Mouse (Mus musculus) spleen, adult 2 months (tissue): ENCODE data around the gene 5730409E04Rik. TPM values are rescaled to one million over a fixed set of nuclear protein-coding genes. Genes with fewer than 3 reads are reported as not detected.

Source experiments
- DNase-seq, 2 experiments: peaks; one replicate each; pipeline versions ENCODE4 v3.0.0 to v3.0.0-alpha.2; 2012 to 2021; ENCODE audit warnings: low spot score in 2 of 2, low read depth in 1 of 2
- H3K27ac ChIP-seq: fragments of 200-500 bp; 2 replicates; pipeline ENCODE4 v1.5.1; 2012; ENCODE audit warnings: low read length, inconsistent platforms; ENCODE audit not compliant: insufficient read depth
- H3K27me3 ChIP-seq: fragments of 200-500 bp; 2 replicates; pipeline ENCODE4 v1.6.1; 2012; ENCODE audit warnings: mild to moderate bottlenecking, moderate library complexity, low read length, inconsistent platforms; ENCODE audit not compliant: control insufficient read depth, insufficient read depth
- H3K36me3 ChIP-seq: fragments of 200-500 bp; 2 replicates; pipeline ENCODE4 v1.6.1; 2012; ENCODE audit warnings: mild to moderate bottlenecking, low read length, inconsistent platforms; ENCODE audit not compliant: control insufficient read depth, insufficient read depth
- H3K4me1 ChIP-seq: fragments of 200-500 bp; 2 replicates; pipeline ENCODE4 v1.6.1; 2011; ENCODE audit warnings: inconsistent platforms; ENCODE audit not compliant: control insufficient read depth, insufficient read depth, insufficient read length
- H3K4me3 ChIP-seq: fragments of 200-500 bp; 2 replicates; pipeline ENCODE4 v1.5.1; 2011; ENCODE audit warnings: mild to moderate bottlenecking, inconsistent platforms; ENCODE audit not compliant: insufficient read depth, insufficient read length; ENCODE audit errors: extremely low read depth
- CTCF ChIP-seq: fragments of 200-500 bp; IDR thresholded peaks from 2 replicates; pipeline ENCODE4 v1.5.1; 2011; ENCODE audit warnings: mild to moderate bottlenecking, inconsistent platforms; ENCODE audit not compliant: insufficient read depth, insufficient read length, insufficient replicate concordance; ENCODE audit errors: extremely low read depth
- POLR2A ChIP-seq: fragments of 200-500 bp; IDR thresholded peaks from 2 replicates; pipeline ENCODE4 v1.6.1; 2011; ENCODE audit warnings: low read depth, low read length, inconsistent platforms
- WGBS: fragments of 180-500 bp; shearing (Covaris S2); methylation state at CpG from one replicate; pipeline ENCODE4 v1.1.7; 2018; 5-methylcytosine and 5-hydroxymethylcytosine counted together
- polyA plus RNA-seq: library from polyadenylated mRNA; depleted of rRNA; stranded (reverse); fragments of >200 nt; gene quantifications from 2 replicates; pipeline ENCODE4 v1.2.3, GENCODE M21; 2012

Gene 5730409E04Rik
- polyA plus RNA-seq, 1 experiment = 3.8 TPM

DNA sequence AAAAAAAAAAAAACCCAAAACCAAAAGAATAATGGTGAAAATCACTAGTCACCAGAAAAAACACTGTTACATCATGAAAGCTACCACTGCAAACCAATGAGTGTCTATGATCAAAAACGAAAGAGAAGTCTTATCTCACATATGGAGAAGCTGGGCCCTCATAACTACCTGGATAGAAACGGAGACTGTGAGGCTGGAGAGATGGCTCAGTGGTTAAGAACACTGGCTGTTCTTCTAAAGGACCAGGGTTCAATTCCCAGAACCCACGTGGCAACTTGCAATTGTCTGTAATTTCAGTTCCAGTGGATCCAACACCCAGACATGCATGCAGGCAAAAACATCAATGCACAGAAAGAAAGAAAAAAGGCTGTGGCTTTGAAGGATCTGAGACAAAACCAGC is 23.1 kb downstream of the 5730409E04Rik start:
- WGBS = 68% methylated on average over 3 of the region's 3 CpGs
- H3K4me3 ChIP-seq = no peak overlapping the region
- no peak overlapping the region for H3K27ac ChIP-seq
- TF ChIP-seq POLR2A (no peak), CTCF (no peak)
- no peaks in the 10 kb centered on the region for H3K36me3 ChIP-seq
- H3K4me1 ChIP-seq = no peaks in the 10 kb centered on the region
- no peaks in the 10 kb centered on the region for H3K27me3 ChIP-seq
- DNase-seq = no peak

DNA sequence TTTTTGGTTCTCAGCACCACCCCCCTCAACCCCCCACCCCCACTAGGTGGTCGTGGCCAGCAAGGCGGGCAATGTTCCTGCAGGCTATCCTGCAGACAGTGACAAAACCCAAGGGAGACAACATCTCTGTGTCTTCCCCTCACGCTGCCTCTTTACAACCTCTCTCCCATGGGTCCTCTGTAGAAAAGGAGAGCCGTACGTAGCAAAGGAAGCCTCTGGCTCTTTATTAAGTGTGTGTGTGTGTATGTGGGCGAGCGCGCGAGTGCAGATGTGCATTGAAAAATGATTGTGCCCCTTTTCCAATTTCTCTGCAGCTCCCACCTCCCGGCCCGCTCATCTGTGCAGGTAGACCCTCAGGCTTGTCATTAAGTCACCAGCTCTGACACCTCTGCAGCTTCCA is 26.7 kb downstream of the 5730409E04Rik start:
- WGBS = 39% methylated on average over 11 of the region's 11 CpGs
- Histone ChIP-seq H3K4me3 (no peak overlapping the region), H3K27me3 (no peaks in the 10 kb centered on the region), H3K27ac (no peak overlapping the region), H3K36me3 (no peaks in the 10 kb centered on the region), H3K4me1 (no peaks in the 10 kb centered on the region)
- TF ChIP-seq POLR2A (no peak), CTCF (no peak)
- no peak for DNase-seq

DNA sequence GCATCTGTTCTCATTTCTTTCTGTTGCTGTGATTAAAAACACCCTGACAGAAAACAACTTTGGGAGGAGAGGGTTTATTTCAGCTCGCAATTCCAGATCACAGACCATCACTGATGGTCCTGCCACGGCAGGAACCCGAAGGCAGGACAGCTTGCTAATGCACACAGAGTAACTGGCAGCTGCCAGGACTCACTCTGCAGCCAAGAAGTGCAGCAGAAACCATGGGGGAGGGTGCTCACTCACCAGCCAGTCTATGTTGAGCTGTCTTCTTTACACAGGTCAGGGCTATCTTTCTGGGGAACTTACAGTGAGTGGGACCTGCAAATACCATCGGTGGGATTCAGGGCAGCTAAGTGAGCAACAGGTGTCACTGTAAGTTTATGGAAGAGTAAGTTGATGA is 27.8 kb downstream of the 5730409E04Rik start:
- H3K4me3 ChIP-seq = no peak overlapping the region
- no peaks in the 10 kb centered on the region for H3K36me3 ChIP-seq
- H3K27ac ChIP-seq = no peak overlapping the region
- H3K4me1 ChIP-seq = no peaks in the 10 kb centered on the region
- no peak for DNase-seq
- H3K27me3 ChIP-seq = no peaks in the 10 kb centered on the region
- TF ChIP-seq POLR2A (no peak), CTCF (no peak)
- WGBS = 78% methylated on average over 4 of the region's 4 CpGs

DNA sequence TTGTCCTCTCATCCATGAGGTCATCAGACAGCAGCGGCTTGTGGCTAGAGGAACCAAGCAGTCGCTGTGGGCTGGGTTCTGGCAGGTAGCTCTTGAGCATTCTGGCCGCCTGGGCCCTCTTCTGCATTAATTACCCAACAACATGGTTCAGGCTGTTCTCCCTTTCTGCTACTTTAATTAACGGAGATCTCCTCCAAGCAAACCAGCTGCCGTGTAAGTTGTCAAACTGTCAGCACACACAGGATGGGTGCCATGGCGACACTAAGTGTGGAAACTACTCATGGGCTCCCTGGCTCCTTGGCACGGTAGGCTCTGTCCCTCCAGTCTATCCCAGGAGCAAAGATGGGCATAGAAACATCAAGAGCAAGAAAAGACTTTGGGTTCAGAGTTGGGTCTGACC is 29.7 kb downstream of the 5730409E04Rik start:
- WGBS = 69% methylated on average over 7 of the region's 7 CpGs
- no peaks in the 10 kb centered on the region for H3K27me3 ChIP-seq
- H3K4me3 ChIP-seq = no peak overlapping the region
- TF ChIP-seq CTCF (no peak), POLR2A (no peak)
- no peaks in the 10 kb centered on the region for H3K4me1 ChIP-seq
- DNase-seq = no peak
- H3K27ac ChIP-seq = no peak overlapping the region
- no peaks in the 10 kb centered on the region for H3K36me3 ChIP-seq

DNA sequence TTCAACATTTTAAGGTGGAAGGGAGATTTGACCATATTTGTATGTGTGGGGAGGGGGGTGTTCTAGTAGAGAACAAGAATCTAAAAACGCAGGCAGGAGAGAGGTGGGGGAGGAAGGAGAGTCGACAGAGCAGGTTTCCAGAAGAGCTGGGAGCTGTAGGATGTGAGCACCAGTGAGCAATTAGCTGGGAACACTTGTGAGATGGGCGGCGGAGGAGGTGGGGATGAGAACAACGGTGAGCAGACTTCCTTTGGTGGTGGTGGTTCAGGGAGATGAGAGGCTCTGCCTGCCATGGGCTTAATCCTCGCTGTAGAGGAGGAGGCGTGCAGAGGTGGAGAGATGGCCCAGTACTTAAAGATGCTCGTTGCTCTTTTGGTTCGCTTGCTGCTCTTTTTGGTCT is 32.3 kb downstream of the 5730409E04Rik start:
- Histone ChIP-seq H3K27me3 (no peaks in the 10 kb centered on the region), H3K4me3 (no peak overlapping the region)
- WGBS = 45% methylated on average over 9 of the region's 9 CpGs

DNA sequence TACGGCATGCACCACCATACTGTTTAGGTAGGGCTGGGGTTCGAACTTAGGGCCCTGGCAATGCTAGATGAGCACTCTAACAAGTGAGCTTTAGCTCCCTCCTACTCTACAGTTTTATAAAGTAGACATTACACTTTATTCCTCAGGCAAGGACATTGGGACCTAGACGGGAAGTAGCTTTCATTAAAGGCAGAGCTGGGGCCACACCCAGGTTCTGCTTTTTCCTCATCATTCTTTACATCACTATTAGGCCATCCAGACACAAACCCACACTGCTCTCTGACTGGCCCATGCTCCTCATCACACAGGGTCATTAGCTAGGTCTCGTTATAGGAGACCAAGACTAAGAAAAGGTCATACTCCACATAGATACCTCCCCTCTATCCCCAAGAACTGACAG is 34.2 kb downstream of the 5730409E04Rik start:
- Histone ChIP-seq H3K4me3 (no peak overlapping the region), H3K36me3 (no peaks in the 10 kb centered on the region), H3K4me1 (no peaks in the 10 kb centered on the region), H3K27ac (no peak overlapping the region), H3K27me3 (no peaks in the 10 kb centered on the region)
- TF ChIP-seq CTCF (no peak), POLR2A (no peak)
- DNase-seq = no peak
- WGBS = 57% methylated on average over 4 of the region's 4 CpGs

More for the DNA sequence above, 32.3 kb downstream of the 5730409E04Rik start:
- H3K27ac ChIP-seq = no peak overlapping the region
- H3K4me1 ChIP-seq = no peaks in the 10 kb centered on the region
- H3K36me3 ChIP-seq = no peaks in the 10 kb centered on the region
- DNase-seq = no peak
- no peak for TF ChIP-seq CTCF

DNA sequence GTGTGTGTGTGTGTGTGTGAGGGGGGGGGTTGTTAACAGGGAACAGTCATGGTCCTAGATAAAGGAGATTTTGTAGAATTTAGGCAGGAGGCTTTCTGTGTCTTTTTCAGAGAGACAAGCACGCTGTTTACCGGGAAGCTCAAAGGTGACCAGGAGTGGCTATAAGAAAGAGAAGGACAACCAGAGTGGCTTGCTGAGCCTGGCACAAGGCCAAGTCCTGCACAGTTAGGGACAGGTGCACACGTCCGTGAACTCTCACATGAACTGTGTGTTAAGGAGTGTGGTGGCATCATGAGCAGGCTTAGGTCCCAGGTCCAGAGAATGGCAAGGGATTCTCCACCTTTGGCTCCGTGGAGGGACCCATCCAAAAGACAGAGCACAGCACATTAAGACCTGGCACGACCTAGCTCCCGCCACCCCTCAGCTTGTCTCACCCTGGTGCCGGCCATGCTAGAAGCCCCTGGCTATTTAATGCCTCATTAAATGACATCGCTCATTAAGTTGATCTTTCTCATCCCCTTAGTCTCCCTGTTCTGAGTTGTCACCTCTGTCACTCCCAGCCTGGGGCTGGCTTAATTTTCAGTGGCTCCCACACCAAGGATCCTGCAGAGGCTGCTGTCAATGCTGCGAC is 34.8 kb downstream of the 5730409E04Rik start:
- no peaks in the 10 kb centered on the region for H3K4me1 ChIP-seq
- H3K36me3 ChIP-seq = no peaks in the 10 kb centered on the region
- no peak for DNase-seq
- no peak for TF ChIP-seq POLR2A
- no peak for TF ChIP-seq CTCF
- H3K27me3 ChIP-seq = no peaks in the 10 kb centered on the region
- 88% methylated on average over 10 of the region's 10 CpGs for WGBS
- H3K27ac ChIP-seq = no peak overlapping the region
- H3K4me3 ChIP-seq = no peak overlapping the region
